Mouse (Mus musculus): ENCODE results near the gene Chuk.

DNA sequence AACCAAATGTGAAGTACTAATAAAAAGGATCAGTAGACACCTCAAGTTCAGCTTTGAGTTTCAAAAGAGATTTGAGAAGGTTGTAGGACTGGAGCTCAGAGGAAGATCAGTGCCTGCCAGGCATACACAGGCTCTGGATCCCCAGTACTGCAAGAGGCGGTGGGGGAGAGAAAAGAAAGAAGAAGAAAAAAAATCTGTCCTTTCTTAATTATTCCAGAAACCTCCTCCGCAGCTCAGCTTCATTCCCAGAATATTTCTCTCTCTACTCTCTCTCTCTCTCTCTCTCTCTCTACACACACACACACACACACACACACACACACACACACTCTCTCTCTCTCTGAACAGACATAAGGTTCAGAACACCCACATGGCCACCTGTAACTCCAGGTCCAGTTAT, 27.3 kb downstream of the Chuk start:
- no peak for TF ChIP-seq CTCF (IDR thresholded peaks at IDR 0.05; ENCODE audit: extremely low read depth, insufficient read depth, insufficient read length, insufficient replicate concordance)
- TF ChIP-seq POLR2A (IDR thresholded peaks at IDR 0.05; ENCODE audit: low read depth, low read length), result no peak

All from spleen, adult 2 months (tissue).